Mouse (Mus musculus) kidney, postnatal 4 days (tissue): ENCODE results near the gene Epyc.
"Not testable (repeated sequence)": the region's sequence is repeated elsewhere in the genome, so short reads cannot be mapped to it uniquely, and the experiment has no call there.

Experiments used
- DNase-seq, 2 experiments: peaks; one replicate each; pipeline ENCODE4 v3.0.0; 2021; ENCODE audit warnings: mixed read lengths in 2 of 2

The Epyc gene

GRCm38 (mm10) chr10:97715289-97715906 is 71.5 kb downstream of the Epyc start:
- DNase-seq = no peak

- no peak for DNase-seq
These were observed 73.4 kb downstream of the Epyc start for GRCm38 (mm10) chr10:97717233-97717632.

GRCm38 (mm10) chr10:97718021-97718420 is 74.2 kb downstream of the Epyc start:
- no peak for DNase-seq

GRCm38 (mm10) chr10:97720625-97721024 is 76.8 kb downstream of the Epyc start:
- peak; percentile 73 to 84 for DNase-seq

- DNase-seq = no peak
These were observed 78.8 kb downstream of the Epyc start for GRCm38 (mm10) chr10:97722709-97723108.

GRCm38 (mm10) chr10:97725929-97726328 is 82.1 kb downstream of the Epyc start:
- no peak for DNase-seq

GRCm38 (mm10) chr10:97726655-97727054 is 82.8 kb downstream of the Epyc start, which contains the start of gene C030005K15Rik:
Gene C030005K15Rik (minus strand): TSS chr10:97726755.
- DNase-seq = not testable (repeated sequence)
